In the genomic region with DNA sequence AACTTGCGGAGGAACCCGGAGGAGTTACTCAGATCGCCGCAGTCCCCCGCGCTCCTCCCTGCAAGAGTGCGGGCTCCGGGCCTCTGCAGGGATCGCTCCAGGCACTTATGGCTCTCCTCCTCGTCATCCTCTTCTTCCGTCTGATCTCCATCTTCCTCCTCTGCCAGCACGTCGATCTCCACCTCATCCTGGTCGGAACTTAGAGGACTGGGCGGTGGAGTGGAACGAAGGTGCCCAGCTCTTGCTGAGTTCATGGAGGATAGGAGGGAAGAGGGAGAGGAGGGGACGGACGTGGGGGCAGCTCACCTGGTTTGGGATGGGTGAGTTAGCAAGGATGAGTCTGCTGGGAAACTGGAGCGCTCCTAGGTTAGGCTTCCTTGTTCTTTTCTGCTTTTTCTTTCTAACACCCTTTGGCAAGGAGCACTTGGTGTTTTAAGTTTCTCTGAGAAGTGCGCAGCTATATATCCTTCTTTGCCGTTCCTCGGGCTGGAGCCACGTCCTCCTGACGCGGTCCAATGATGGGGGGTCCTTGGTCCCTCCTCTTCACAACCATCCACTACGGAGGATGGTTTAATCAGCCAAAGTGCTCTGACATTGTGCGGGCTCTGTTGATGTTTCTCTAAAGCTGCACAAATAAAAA, we compare ENCODE assay signal across 9 mouse cellular contexts. TPM values are rescaled to one million over a fixed set of nuclear protein-coding genes. Genes with fewer than 3 reads are reported as not detected.
DNase-seq lines count a peak whose midpoint lies in the region; ATAC-seq and TF ChIP-seq lines count a peak whose summit lies in the region.
"Had no signal": no experiment of that assay in that cellular context is flagged by ENCODE, and none has a peak within 500 bp of the region (broad histone marks: within the 10 kb centered on the region; RNA-seq: fewer than 3 reads in every experiment).

A gene (minus strand): TSS at position 617 of the 640 bp plus-strand sequence.

- peaks cover 12% of the 10 kb centered on the region for H3K4me1 ChIP-seq in forebrain, embryonic 11.5 days (replicated peaks; ENCODE audit: control insufficient read depth, insufficient read depth, low read length)
- peaks cover 31% of the 10 kb centered on the region for H3K4me1 ChIP-seq in limb, embryonic 10.5 days
- peaks cover 15% of the 10 kb centered on the region for H3K4me1 ChIP-seq in neural tube, embryonic 14.5 days (ENCODE audit: control insufficient read depth, insufficient read depth, low read length)

- H3K27me3 ChIP-seq in forebrain, embryonic 11.5 days (ENCODE audit: control insufficient read depth, insufficient read depth, low read length), result peaks cover 64% of the 10 kb centered on the region
- peaks cover 98% of the 10 kb centered on the region for H3K27me3 ChIP-seq in limb, embryonic 10.5 days (ENCODE audit: low read depth, poor library complexity, severe bottlenecking)
- peaks cover 44% of the 10 kb centered on the region for H3K27me3 ChIP-seq in neural tube, embryonic 14.5 days (ENCODE audit: control insufficient read depth, insufficient read depth, low read length)

- H3K36me3 ChIP-seq in forebrain, embryonic 11.5 days (ENCODE audit: control insufficient read depth, insufficient read depth, low read length), result no peaks in the 10 kb centered on the region
- no peaks in the 10 kb centered on the region for H3K36me3 ChIP-seq in limb, embryonic 10.5 days
- H3K36me3 ChIP-seq in neural tube, embryonic 14.5 days (ENCODE audit: control insufficient read depth, insufficient read depth, low read length), result no peaks in the 10 kb centered on the region

- H3K4me3 ChIP-seq in left cerebral cortex, adult 2 months, result peak within 1 kb of the TSS; percentile 11
- peak within 1 kb of the TSS; percentile 38 for H3K4me3 ChIP-seq in forebrain, embryonic 11.5 days (ENCODE audit: low read depth, low read length)
- H3K4me3 ChIP-seq in limb, embryonic 10.5 days, result peak within 1 kb of the TSS; percentile 53
- peak within 1 kb of the TSS; percentile 30 for H3K4me3 ChIP-seq in neural tube, embryonic 14.5 days (ENCODE audit: low read depth, low read length)

- no peaks in the 10 kb centered on the region for H3K9me3 ChIP-seq in forebrain, embryonic 11.5 days (ENCODE audit: control insufficient read depth, low read length)
- H3K9me3 ChIP-seq in limb, embryonic 10.5 days (replicated peaks), result no peaks in the 10 kb centered on the region
- H3K9me3 ChIP-seq in neural tube, embryonic 14.5 days (ENCODE audit: control insufficient read depth, low read length), result no peaks in the 10 kb centered on the region

- no peak for DNase-seq in left cerebral cortex, adult 2 months (ENCODE audit: extremely low spot score in 1 of 2, low spot score in 2 of 2)
- no peak for DNase-seq in left cerebral cortex, adult 9 months (ENCODE audit: low spot score in 2 of 2)
- no peak for DNase-seq in forebrain, embryonic 11.5 days (ENCODE audit: low spot score)
- no peak for DNase-seq in limb, embryonic 10.5 days (ENCODE audit: low spot score)
- no peak for DNase-seq in right cerebral cortex, postnatal 36 days (ENCODE audit: low spot score in 2 of 2)
- no peak for DNase-seq in layer of hippocampus, postnatal 25 days (ENCODE audit: extremely low spot score in 1 of 2, low spot score in 1 of 2)
- DNase-seq in adrenal gland, adult 8-10 months, result no peak

- no peak for TF ChIP-seq CTCF in left cerebral cortex, adult 2 months (IDR thresholded peaks at IDR 0.05)

- 2% methylated on average over 27 of the region's 27 CpGs for WGBS in forebrain, embryonic 11.5 days
- WGBS in limb, embryonic 10.5 days, result under 1% methylated on average over 27 of the region's 27 CpGs
- WGBS in neural tube, embryonic 14.5 days, result under 1% methylated on average over 27 of the region's 27 CpGs

- H3K9ac ChIP-seq in forebrain, embryonic 11.5 days (ENCODE audit: low read length), result peak within 1 kb of the TSS; percentile 20; the same call in 1 of the 2 replicates
- H3K9ac ChIP-seq in neural tube, embryonic 14.5 days (replicated peaks; ENCODE audit: low read depth, low read length), result no peak within 1 kb of the TSS

- peak within 1 kb of the TSS; percentile 71 for H3K4me2 ChIP-seq in forebrain, embryonic 11.5 days (ENCODE audit: low read depth, low read length, severe bottlenecking)
- H3K4me2 ChIP-seq in neural tube, embryonic 14.5 days (ENCODE audit: low read depth, low read length), result peak within 1 kb of the TSS; percentile 65

- peak; percentile 7; the same call in 1 of the 2 replicates for ATAC-seq in forebrain, embryonic 11.5 days (replicated peaks; ENCODE audit: low FRiP score)
- ATAC-seq in neural tube, embryonic 14.5 days (ENCODE audit: low read depth), result no peak

- no peak within 1 kb of the TSS for H3K27ac ChIP-seq in left cerebral cortex, adult 2 months
- no peak within 1 kb of the TSS for H3K27ac ChIP-seq in forebrain, embryonic 11.5 days (ENCODE audit: low read depth, low read length)
- 0 out of 2 replicates have a peak within 1 kb of the TSS, but pooled peaks have one; percentile 30 for H3K27ac ChIP-seq in limb, embryonic 10.5 days
- H3K27ac ChIP-seq in neural tube, embryonic 14.5 days (ENCODE audit: low read depth, low read length), result no peak within 1 kb of the TSS

- intact Hi-C loops in left cerebral cortex, adult 2 months (cut with DNase I), result no loop called here

RNA-seq across cellular contexts. Expression of the gene that starts here (rescaled TPM):
- not detected for total RNA-seq in left cerebral cortex, adult 2 months (2021)
- polyA plus RNA-seq in forebrain, embryonic 11.5 days (2014; fragmentation: Nextera tagmentation; extraction: Ambion mirVana), result not detected in 2 replicates
- not detected in 2 replicates for polyA plus RNA-seq in limb, embryonic 10.5 days (2016; fragmentation: Nextera tagmentation; extraction: Ambion mirVana)
- polyA plus RNA-seq in neural tube, embryonic 14.5 days (2014; fragmentation: Nextera tagmentation; extraction: Ambion mirVana), result not detected in 2 replicates
- total RNA-seq in layer of hippocampus, postnatal 25 days (2021), result not detected
- total RNA-seq in adrenal gland, adult 8-10 months (2022), result not detected
- total RNA-seq: layer of hippocampus, postnatal 36 days had no signal

Comparison
In these comparisons a context has a peak if more than half of its experiments do, and no peak if none do; other contexts are left out.
1. Peak in ATAC-seq, H3K4me3 ChIP-seq, H3K9ac ChIP-seq and H3K4me2 ChIP-seq in forebrain, embryonic 11.5 days; RNA of the gene not detected or under 1 TPM.